In the genomic region with DNA sequence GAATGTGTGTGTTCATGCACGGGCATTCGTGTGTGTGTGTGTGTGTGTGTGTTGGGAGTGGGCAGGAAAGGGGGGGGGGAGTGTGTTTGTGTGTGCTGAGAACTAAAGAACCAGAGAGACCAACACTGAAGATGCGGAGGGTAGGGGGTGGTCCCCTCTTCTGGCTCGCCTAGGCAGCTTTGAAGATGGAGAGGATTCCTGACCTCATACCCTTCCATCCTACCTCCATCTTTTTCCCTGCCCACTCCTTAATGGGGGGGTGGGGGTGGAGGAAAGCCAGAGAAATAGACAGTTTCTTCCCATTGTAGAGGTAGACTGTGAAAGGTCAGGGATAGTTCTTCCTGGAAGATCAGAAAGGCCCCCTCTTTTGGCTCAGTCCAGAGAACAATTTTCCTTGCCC, we compare ENCODE assay signal across 8 mouse cellular contexts. TPM values are rescaled to one million over a fixed set of nuclear protein-coding genes. Genes with fewer than 3 reads are reported as not detected.
DNase-seq lines count a peak whose midpoint lies in the region; ATAC-seq and TF ChIP-seq lines count a peak whose summit lies in the region.
"Had no signal": no experiment of that assay in that cellular context is flagged by ENCODE, and none has a peak within 500 bp of the region (broad histone marks: within the 10 kb centered on the region; RNA-seq: fewer than 3 reads in every experiment).

No protein-coding gene starts in this region.

- H3K27ac ChIP-seq in kidney, postnatal 0 days: peak overlapping the region; percentile 70
- peak overlapping the region; percentile 99 for H3K27ac ChIP-seq in embryonic facial prominence, embryonic 10.5 days (replicated peaks)
- no peak overlapping the region for H3K27ac ChIP-seq in hindbrain, postnatal 0 days

- no peak for TF ChIP-seq CTCF in kidney, postnatal 0 days (IDR thresholded peaks at IDR 0.05; ENCODE audit: low read depth)
- no peak for TF ChIP-seq CTCF in hindbrain, postnatal 0 days (IDR thresholded peaks at IDR 0.05; ENCODE audit: low read depth)

- no peaks in the 10 kb centered on the region for H3K9me3 ChIP-seq in kidney, postnatal 0 days (replicated peaks; ENCODE audit: low read length)
- H3K9me3 ChIP-seq in embryonic facial prominence, embryonic 10.5 days: no peaks in the 10 kb centered on the region
- no peaks in the 10 kb centered on the region for H3K9me3 ChIP-seq in hindbrain, postnatal 0 days (ENCODE audit: low read length)

- TF ChIP-seq POLR2A in myocyte (IDR thresholded peaks at IDR 0.05; ENCODE audit: insufficient read length, low read depth): no peak

- 74% methylated on average over 4 of the region's 4 CpGs for WGBS in kidney, postnatal 0 days
- 56% methylated on average over 4 of the region's 4 CpGs for WGBS in embryonic facial prominence, embryonic 10.5 days
- 77% methylated on average over 4 of the region's 4 CpGs for WGBS in hindbrain, postnatal 0 days

- H3K27me3 ChIP-seq in kidney, postnatal 0 days (ENCODE audit: insufficient read depth, low read length): no peaks in the 10 kb centered on the region
- no peaks in the 10 kb centered on the region for H3K27me3 ChIP-seq in embryonic facial prominence, embryonic 10.5 days (replicated peaks; ENCODE audit: low read depth, poor library complexity, severe bottlenecking)
- no peaks in the 10 kb centered on the region for H3K27me3 ChIP-seq in hindbrain, postnatal 0 days (ENCODE audit: insufficient read depth, low read length)
- H3K27me3 ChIP-seq in myocyte (ENCODE audit: control insufficient read depth, insufficient read depth, insufficient read length): no peaks in the 10 kb centered on the region

- no peaks in the 10 kb centered on the region for H3K79me2 ChIP-seq in myocyte (ENCODE audit: control insufficient read depth, insufficient read depth)

- peaks cover 19% of the 10 kb centered on the region; the same call in 1 of the 2 replicates for H3K4me1 ChIP-seq in kidney, postnatal 0 days (replicated peaks; ENCODE audit: insufficient read depth, low read length)
- H3K4me1 ChIP-seq in embryonic facial prominence, embryonic 10.5 days: peaks cover 48% of the 10 kb centered on the region
- H3K4me1 ChIP-seq in hindbrain, postnatal 0 days (ENCODE audit: insufficient read depth, low read length): peaks cover 6% of the 10 kb centered on the region; the same call in 1 of the 2 replicates

- H3K4me2 ChIP-seq in kidney, postnatal 0 days (ENCODE audit: low read length): peak overlapping the region; percentile 58
- H3K4me2 ChIP-seq in hindbrain, postnatal 0 days (ENCODE audit: low read depth, low read length): no peak overlapping the region
- no peak overlapping the region for H3K4me2 ChIP-seq in myocyte (ENCODE audit: low read depth)

- no peak overlapping the region; the same call in 1 of the 2 replicates for H3K4me3 ChIP-seq in kidney, postnatal 0 days (replicated peaks; ENCODE audit: low read depth, low read length)
- peak overlapping the region; percentile 97 for H3K4me3 ChIP-seq in embryonic facial prominence, embryonic 10.5 days
- H3K4me3 ChIP-seq in hindbrain, postnatal 0 days (ENCODE audit: low read length): no peak overlapping the region
- H3K4me3 ChIP-seq in myocyte: no peak overlapping the region

- no peak for ATAC-seq in kidney, postnatal 0 days (replicated peaks; ENCODE audit: low FRiP score, low read depth)
- no peak for ATAC-seq in hindbrain, postnatal 0 days

- H3K36me3 ChIP-seq in kidney, postnatal 0 days (ENCODE audit: insufficient read depth, low read length): peaks cover 36% of the 10 kb centered on the region
- H3K36me3 ChIP-seq in embryonic facial prominence, embryonic 10.5 days (replicated peaks): peaks cover 61% of the 10 kb centered on the region
- H3K36me3 ChIP-seq in hindbrain, postnatal 0 days (ENCODE audit: insufficient read depth, low read length): peaks cover 39% of the 10 kb centered on the region
- H3K36me3 ChIP-seq in myocyte (ENCODE audit: control insufficient read depth, insufficient read depth): peaks cover 16% of the 10 kb centered on the region

- no peak overlapping the region for H3ac ChIP-seq in myocyte (ENCODE audit: control insufficient read depth, insufficient read length)

- 0 out of 2 replicates have a peak overlapping the region, but pooled peaks have one; percentile 50 for H3K9ac ChIP-seq in kidney, postnatal 0 days (ENCODE audit: low read depth, low read length)
- H3K9ac ChIP-seq in hindbrain, postnatal 0 days (replicated peaks; ENCODE audit: low read length): peak overlapping the region; percentile 6; the same call in 1 of the 2 replicates

- no peak for DNase-seq in kidney, postnatal 0 days (ENCODE audit: low spot score)
- no peak for DNase-seq in kidney, postnatal 4 days
- no peak for DNase-seq in embryonic facial prominence, embryonic 10.5 days (ENCODE audit: low spot score)
- no peak for DNase-seq in hindbrain, postnatal 0 days (ENCODE audit: low spot score)
- DNase-seq in ovary, postnatal 10 days (ENCODE audit: low spot score): no peak
- no peak for DNase-seq in urinary bladder, postnatal 36 days (ENCODE audit: low spot score in 2 of 2)

TF ChIP-seq in myocyte, 11 proteins besides CTCF, POLR2A, EP300 and RAD21:
- TF ChIP-seq REST (IDR thresholded peaks at IDR 0.05; ENCODE audit: insufficient read depth, insufficient read length) (no peak), MYOD1 (IDR thresholded peaks at IDR 0.05; ENCODE audit: control insufficient read depth in 1 of 3, insufficient read length in 2 of 3, low read depth in 2 of 3) (no peak), POLR2AphosphoS2 (IDR thresholded peaks at IDR 0.05; ENCODE audit: insufficient read length, low read depth) (peak; percentile 10), E2F4 (IDR thresholded peaks at IDR 0.05; ENCODE audit: insufficient read depth) (no peak)

RNA-seq across cellular contexts. Expression of a gene that starts 0.5 kb away (rescaled TPM):
- 0.37 TPM in 1 of 2 replicates, not detected in the other for polyA plus RNA-seq in kidney, postnatal 0 days (2015; fragmentation: Nextera tagmentation; extraction: Ambion mirVana)
- 0.56 TPM in 1 of 2 replicates, not detected in the other for polyA plus RNA-seq in embryonic facial prominence, embryonic 10.5 days (2016; fragmentation: Nextera tagmentation; extraction: Ambion mirVana)
- not detected in 2 replicates for total RNA-seq in hindbrain, postnatal 0 days (2014; rRNA removed)
- polyA plus RNA-seq in hindbrain, postnatal 0 days (2015; fragmentation: Nextera tagmentation; extraction: Ambion mirVana): 0.24 and 0.28 TPM in 2 replicates
- polyA plus RNA-seq in myocyte (2012; fragmentation: generic; extraction: Trizol): 0.23 TPM
- total RNA-seq: neutrophil, adult 5-6 weeks had no signal

RNA-seq across cellular contexts. Expression of a gene that starts 0.9 kb away (rescaled TPM):
- polyA plus RNA-seq in kidney, postnatal 0 days (2015; fragmentation: Nextera tagmentation; extraction: Ambion mirVana): 39.0 and 40.2 TPM in 2 replicates
- polyA plus RNA-seq in embryonic facial prominence, embryonic 10.5 days (2016; fragmentation: Nextera tagmentation; extraction: Ambion mirVana): 72.4 and 80.6 TPM in 2 replicates
- 62.6 and 63.3 TPM in 2 replicates for total RNA-seq in hindbrain, postnatal 0 days (2014; rRNA removed)
- polyA plus RNA-seq in hindbrain, postnatal 0 days (2015; fragmentation: Nextera tagmentation; extraction: Ambion mirVana): 56.0 and 61.7 TPM in 2 replicates
- polyA plus RNA-seq in myocyte (2012; fragmentation: generic; extraction: Trizol): 29.9 TPM

RNA-seq across cellular contexts. Expression of a gene that starts 9.1 kb away (rescaled TPM):
- polyA plus RNA-seq in kidney, postnatal 0 days (2015; fragmentation: Nextera tagmentation; extraction: Ambion mirVana): 3.3 and 3.7 TPM in 2 replicates
- 3.3 and 3.6 TPM in 2 replicates for polyA plus RNA-seq in embryonic facial prominence, embryonic 10.5 days (2016; fragmentation: Nextera tagmentation; extraction: Ambion mirVana)
- total RNA-seq in hindbrain, postnatal 0 days (2014; rRNA removed): 0.61 and 1.2 TPM in 2 replicates
- 2.7 and 3.1 TPM in 2 replicates for polyA plus RNA-seq in hindbrain, postnatal 0 days (2015; fragmentation: Nextera tagmentation; extraction: Ambion mirVana)
- 0.40 TPM for polyA plus RNA-seq in myocyte (2012; fragmentation: generic; extraction: Trizol)

RNA-seq across cellular contexts. Expression of a gene that starts 20.9 kb away (rescaled TPM):
- polyA plus RNA-seq in kidney, postnatal 0 days (2015; fragmentation: Nextera tagmentation; extraction: Ambion mirVana): 1.6 and 2.5 TPM in 2 replicates
- polyA plus RNA-seq in embryonic facial prominence, embryonic 10.5 days (2016; fragmentation: Nextera tagmentation; extraction: Ambion mirVana): 1.2 TPM in 2 replicates
- 9.8 and 13.0 TPM in 2 replicates for total RNA-seq in hindbrain, postnatal 0 days (2014; rRNA removed)
- polyA plus RNA-seq in hindbrain, postnatal 0 days (2015; fragmentation: Nextera tagmentation; extraction: Ambion mirVana): 10.0 and 11.3 TPM in 2 replicates
- 0.24 TPM for polyA plus RNA-seq in myocyte (2012; fragmentation: generic; extraction: Trizol)
- total RNA-seq: neutrophil, adult 5-6 weeks had no signal

RNA-seq across cellular contexts. Expression of a gene that starts 24.8 kb away (rescaled TPM):
- polyA plus RNA-seq in kidney, postnatal 0 days (2015; fragmentation: Nextera tagmentation; extraction: Ambion mirVana): 34.7 and 39.0 TPM in 2 replicates
- polyA plus RNA-seq in embryonic facial prominence, embryonic 10.5 days (2016; fragmentation: Nextera tagmentation; extraction: Ambion mirVana): 13.0 and 13.1 TPM in 2 replicates
- total RNA-seq in hindbrain, postnatal 0 days (2014; rRNA removed): 246 and 248 TPM in 2 replicates
- 34.1 and 34.4 TPM in 2 replicates for polyA plus RNA-seq in hindbrain, postnatal 0 days (2015; fragmentation: Nextera tagmentation; extraction: Ambion mirVana)
- 128 TPM for polyA plus RNA-seq in myocyte (2012; fragmentation: generic; extraction: Trizol)
